Mouse (Mus musculus) forebrain, embryonic 10.5 days (tissue): ENCODE data around the gene Ppara. TPM values are rescaled to one million over a fixed set of nuclear protein-coding genes. Genes with fewer than 3 reads are reported as not detected.
"Not testable (repeated sequence)": the region's sequence is repeated elsewhere in the genome, so short reads cannot be mapped to it uniquely, and the experiment has no call there.

ENCODE experiments used
- DNase-seq: peaks from one replicate; pipeline ENCODE4 v3.0.0-alpha.2; 2017; ENCODE audit warnings: low spot score; ENCODE audit errors: extremely low spot score
- H3K27ac ChIP-seq: fragments of 300-500 bp; sonication (generic); 2 replicates; pipeline ENCODE4 v1.5.1; 2016; ENCODE audit warnings: mild to moderate bottlenecking
- H3K27me3 ChIP-seq: fragments of 300-500 bp; sonication (generic); 2 replicates; pipeline ENCODE4 v1.6.1; 2016; ENCODE audit warnings: mild to moderate bottlenecking; ENCODE audit not compliant: poor library complexity, severe bottlenecking
- H3K36me3 ChIP-seq: fragments of 300-500 bp; sonication (generic); replicated peaks from 2 replicates; pipeline ENCODE4 v1.6.1; 2016; ENCODE audit warnings: mild to moderate bottlenecking, moderate library complexity
- H3K4me1 ChIP-seq: fragments of 300-500 bp; sonication (generic); 2 replicates; pipeline ENCODE4 v1.6.1; 2016
- H3K4me3 ChIP-seq: fragments of 300-500 bp; sonication (generic); 2 replicates; pipeline ENCODE4 v1.5.1; 2016; ENCODE audit warnings: mild to moderate bottlenecking, moderate library complexity
- H3K9me3 ChIP-seq: fragments of 300-500 bp; sonication (generic); 2 replicates; pipeline ENCODE4 v1.6.1; 2016; ENCODE audit warnings: mild to moderate bottlenecking, moderate library complexity
- WGBS: fragments of 180-500 bp; shearing (Covaris S2); methylation state at CpG from one replicate; pipeline ENCODE4 v1.1.7; 2016; 5-methylcytosine and 5-hydroxymethylcytosine counted together
- polyA plus RNA-seq: library from polyadenylated mRNA; unstranded; fragments of >200 nt; fragmentation: Nextera tagmentation; extraction: Ambion mirVana; gene quantifications from 2 replicates; pipeline ENCODE4 v1.2.1, GENCODE M21; 2016

Gene Ppara
- polyA plus RNA-seq, 1 experiment from 2014 or later = 0.11 TPM

DNA sequence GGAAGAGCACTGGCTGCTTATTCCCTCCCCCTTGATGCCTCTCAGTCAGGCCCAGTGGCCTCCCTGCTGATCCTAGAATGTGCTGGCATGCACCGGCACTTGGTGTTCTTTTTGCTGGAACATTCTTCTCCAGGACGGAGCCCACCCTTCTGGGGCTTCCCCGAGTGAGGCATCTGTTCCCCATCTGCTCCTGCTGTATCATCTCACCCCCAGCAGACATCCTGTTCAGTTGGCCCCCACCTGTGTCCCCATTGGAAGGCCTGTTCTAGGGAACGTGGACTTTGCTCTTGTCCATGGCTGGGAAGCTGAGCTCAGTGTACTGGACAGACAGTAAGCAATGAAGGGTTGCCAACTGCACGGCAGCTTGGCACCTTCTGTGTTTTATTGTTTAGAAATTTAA is 42.0 kb downstream of the Ppara start:
- WGBS = 79% methylated on average over 5 of the region's 5 CpGs
- no peaks in the 10 kb centered on the region for H3K9me3 ChIP-seq

DNA sequence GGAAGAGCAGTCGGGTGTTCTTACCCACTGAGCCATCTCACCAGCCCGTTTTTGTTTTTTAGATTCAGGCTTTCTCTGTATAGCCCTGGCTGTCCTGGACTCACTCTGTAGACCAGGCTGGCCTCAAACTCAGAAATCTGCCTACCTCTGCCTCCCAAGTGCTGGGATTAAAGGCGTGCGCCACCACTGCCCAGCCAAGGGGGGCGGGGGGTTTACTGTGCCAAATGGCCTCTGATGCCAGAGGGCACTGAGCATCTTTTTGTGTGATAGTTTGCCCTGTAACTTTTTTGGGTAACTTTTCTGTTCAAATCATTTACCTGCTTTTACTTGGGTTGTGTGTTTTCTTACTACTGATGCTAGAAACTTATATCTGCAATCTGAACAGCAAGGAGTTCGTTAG is 44.1 kb downstream of the Ppara start:
- H3K4me1 ChIP-seq, H3K4me3 ChIP-seq, H3K36me3 ChIP-seq, DNase-seq, H3K27me3 ChIP-seq, H3K27ac ChIP-seq, H3K9me3 ChIP-seq: not testable (repeated sequence)
- WGBS = 91% methylated on average over 6 of the region's 6 CpGs

More for the DNA sequence above, 42.0 kb downstream of the Ppara start:
- DNase-seq = no peak
- Histone ChIP-seq H3K27ac (no peak overlapping the region), H3K27me3 (no peaks in the 10 kb centered on the region), H3K4me3 (no peak overlapping the region), H3K4me1 (no peaks in the 10 kb centered on the region), H3K36me3 (no peaks in the 10 kb centered on the region)

DNA sequence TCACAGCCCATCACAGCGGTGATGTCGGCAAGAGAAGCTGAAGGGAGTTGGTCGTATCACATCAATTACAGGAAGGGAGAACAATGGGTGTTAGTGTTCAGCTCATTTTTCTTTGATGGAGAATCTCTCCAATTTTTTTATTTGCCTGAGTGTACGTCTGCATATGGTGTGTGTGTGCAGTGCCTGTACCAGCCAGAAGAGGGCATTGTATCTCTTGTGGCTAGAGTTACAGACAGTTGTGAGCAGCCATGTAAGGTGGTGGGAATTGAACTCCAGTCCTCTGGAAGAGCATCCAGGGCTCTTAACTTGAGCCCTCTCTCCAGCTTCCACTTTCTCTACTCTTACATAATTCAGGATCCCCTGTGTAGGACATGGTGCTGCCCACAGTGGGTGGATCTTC is 48.4 kb downstream of the Ppara start:
- Histone ChIP-seq H3K4me1 (no peaks in the 10 kb centered on the region), H3K27ac (no peak overlapping the region), H3K9me3 (no peaks in the 10 kb centered on the region), H3K4me3 (no peak overlapping the region), H3K27me3 (no peaks in the 10 kb centered on the region), H3K36me3 (no peaks in the 10 kb centered on the region)
- no peak for DNase-seq
- WGBS = 89% methylated on average over 4 of the region's 4 CpGs

DNA sequence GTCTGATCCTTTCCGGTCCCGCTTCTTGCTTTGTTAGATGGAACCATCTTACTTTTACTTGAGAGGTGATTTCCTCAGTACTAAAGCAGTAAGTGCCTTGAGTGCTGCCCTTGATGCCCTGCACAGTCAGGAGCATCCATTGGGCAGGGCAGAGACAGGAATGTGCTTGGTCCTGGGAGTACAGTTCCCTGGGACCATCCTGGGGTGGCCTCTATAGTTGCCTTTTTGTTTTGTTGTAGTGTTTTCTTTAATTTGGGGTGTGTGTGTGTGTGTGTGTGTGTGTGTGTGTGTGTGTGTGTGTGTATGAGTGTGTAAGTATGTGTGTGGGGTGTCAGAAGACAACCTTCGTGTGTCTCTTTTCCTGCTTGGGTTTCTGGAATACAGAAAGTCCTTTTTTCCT is 49.6 kb downstream of the Ppara start:
- WGBS = 96% methylated on average over 3 of the region's 3 CpGs
- H3K4me1 ChIP-seq = no peaks in the 10 kb centered on the region
- no peak overlapping the region for H3K4me3 ChIP-seq
- H3K27me3 ChIP-seq = no peaks in the 10 kb centered on the region
- H3K27ac ChIP-seq = no peak overlapping the region
- no peaks in the 10 kb centered on the region for H3K9me3 ChIP-seq
- DNase-seq = no peak
- no peaks in the 10 kb centered on the region for H3K36me3 ChIP-seq

DNA sequence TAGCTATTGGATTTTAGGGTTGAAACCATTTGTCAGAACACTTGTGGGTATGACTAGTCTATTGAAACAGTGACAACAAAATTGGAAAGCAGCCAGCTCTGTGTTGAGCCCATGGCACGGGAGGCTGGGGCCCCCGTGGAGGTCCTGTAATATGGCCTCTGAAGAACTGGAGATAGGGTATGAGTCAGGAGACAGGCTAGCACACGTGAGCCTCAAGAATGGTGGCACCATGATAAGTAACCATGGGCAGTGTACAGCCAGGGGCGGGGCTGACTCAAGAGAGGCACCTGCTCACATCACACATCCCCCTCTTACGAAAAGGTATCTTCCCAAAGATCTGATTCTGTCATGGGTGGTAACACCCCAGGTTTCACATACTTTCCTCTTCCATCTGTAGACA is 51.9 kb downstream of the Ppara start:
- H3K9me3 ChIP-seq = no peaks in the 10 kb centered on the region
- H3K27me3 ChIP-seq = no peaks in the 10 kb centered on the region
- H3K27ac ChIP-seq = no peak overlapping the region
- no peak for DNase-seq
- H3K4me1 ChIP-seq = no peaks in the 10 kb centered on the region
- no peak overlapping the region for H3K4me3 ChIP-seq
- 83% methylated on average over 5 of the region's 5 CpGs for WGBS
- H3K36me3 ChIP-seq = no peaks in the 10 kb centered on the region

DNA sequence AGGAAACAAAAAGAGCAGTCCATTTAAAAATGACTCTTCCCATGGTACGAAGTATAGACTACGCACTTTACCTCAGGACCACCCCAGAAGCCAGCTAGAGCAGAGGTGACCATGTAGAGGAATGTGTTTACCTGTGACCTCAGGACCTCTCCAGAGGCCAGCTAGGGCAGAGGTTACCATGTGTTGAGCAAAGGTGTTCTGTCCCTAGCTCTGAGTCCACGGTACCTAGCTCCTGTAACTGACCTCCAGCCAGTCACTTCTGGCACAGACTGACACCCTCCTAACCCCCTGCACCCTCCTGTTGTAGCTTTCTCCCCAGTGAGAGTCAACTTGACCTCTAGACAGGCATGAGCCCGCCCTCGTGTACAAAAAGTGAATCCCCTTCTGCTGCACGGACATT is 52.7 kb downstream of the Ppara start:
- Histone ChIP-seq H3K9me3 (no peaks in the 10 kb centered on the region), H3K36me3 (no peaks in the 10 kb centered on the region), H3K4me3 (no peak overlapping the region), H3K4me1 (no peaks in the 10 kb centered on the region), H3K27ac (no peak overlapping the region), H3K27me3 (no peaks in the 10 kb centered on the region)
- WGBS = 88% methylated on average over 6 of the region's 6 CpGs
- no peak for DNase-seq

DNA sequence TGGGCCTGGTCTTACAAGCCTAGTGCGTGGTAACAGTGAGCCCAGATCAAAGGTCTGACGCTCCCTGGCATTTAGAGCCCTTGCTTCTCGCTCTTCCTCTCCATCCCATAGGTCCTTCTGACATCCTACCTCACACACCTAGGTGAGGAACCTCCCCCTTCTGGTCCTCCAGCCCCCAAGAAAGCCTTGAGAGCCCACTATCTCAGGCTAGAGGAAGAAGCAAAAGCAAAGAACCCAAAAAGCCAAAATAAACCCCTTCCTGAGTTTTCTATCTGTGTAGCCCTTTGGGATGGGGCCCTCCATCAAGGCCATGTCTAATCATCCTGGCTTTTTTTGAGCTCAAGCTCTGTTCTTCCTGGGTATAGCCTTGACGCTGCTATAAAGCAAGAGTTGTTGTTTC is 53.3 kb downstream of the Ppara start:
- no peak for DNase-seq
- H3K4me3 ChIP-seq = no peak overlapping the region
- no peak overlapping the region for H3K27ac ChIP-seq
- no peaks in the 10 kb centered on the region for H3K4me1 ChIP-seq
- 87% methylated on average over 4 of the region's 4 CpGs for WGBS
- no peaks in the 10 kb centered on the region for H3K27me3 ChIP-seq
- H3K9me3 ChIP-seq = no peaks in the 10 kb centered on the region
- H3K36me3 ChIP-seq = no peaks in the 10 kb centered on the region

DNA sequence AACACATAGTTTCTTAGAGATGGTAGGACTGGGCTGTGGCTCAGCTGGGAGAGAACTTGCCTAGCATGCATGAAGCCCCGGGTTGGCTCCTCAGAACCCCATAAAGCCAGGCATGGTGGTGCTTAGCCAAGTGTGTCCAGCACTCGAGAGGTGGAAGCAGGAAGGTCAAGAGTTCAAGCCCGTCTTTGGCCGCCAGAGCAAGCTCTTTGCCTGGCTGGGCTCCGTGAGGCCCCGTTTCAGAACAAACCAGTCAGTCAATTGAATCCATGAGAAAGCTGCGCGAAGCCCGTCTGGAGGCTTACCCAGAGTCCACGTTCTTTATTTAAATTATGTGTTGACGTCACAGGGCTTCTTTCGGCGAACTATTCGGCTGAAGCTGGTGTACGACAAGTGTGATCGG is 53.9 kb downstream of the Ppara start:
- WGBS = 83% methylated on average over 16 of the region's 16 CpGs
- no peak for DNase-seq

DNA sequence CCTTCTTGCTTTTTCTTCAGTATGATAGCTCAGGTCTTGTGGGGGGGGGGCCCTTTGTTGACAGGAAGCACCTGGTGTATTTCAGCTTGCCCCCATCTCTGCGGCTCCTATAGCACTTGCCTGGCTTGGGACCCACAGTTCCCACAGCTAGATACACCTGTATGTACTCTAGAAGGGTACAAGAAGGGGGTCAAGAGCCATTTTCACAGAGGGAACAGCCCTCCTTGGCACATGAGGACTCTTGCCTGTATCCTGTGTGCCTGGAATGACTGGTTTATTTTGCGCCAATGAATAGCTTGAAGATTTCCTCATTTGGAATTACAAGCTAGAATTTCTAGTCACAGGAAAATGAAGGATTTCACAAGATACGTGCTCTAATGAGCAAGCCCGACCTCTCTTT is 56.7 kb downstream of the Ppara start:
- H3K4me1 ChIP-seq = no peaks in the 10 kb centered on the region
- H3K27me3 ChIP-seq = no peaks in the 10 kb centered on the region
- no peak for DNase-seq
- no peak overlapping the region for H3K4me3 ChIP-seq
- H3K9me3 ChIP-seq = no peaks in the 10 kb centered on the region
- WGBS = 85% methylated on average over 4 of the region's 4 CpGs
- H3K27ac ChIP-seq = no peak overlapping the region
- no peaks in the 10 kb centered on the region for H3K36me3 ChIP-seq

More for the DNA sequence above, 53.9 kb downstream of the Ppara start:
- Histone ChIP-seq H3K27me3 (no peaks in the 10 kb centered on the region), H3K27ac (no peak overlapping the region), H3K4me1 (no peaks in the 10 kb centered on the region), H3K9me3 (no peaks in the 10 kb centered on the region), H3K4me3 (no peak overlapping the region), H3K36me3 (no peaks in the 10 kb centered on the region)

DNA sequence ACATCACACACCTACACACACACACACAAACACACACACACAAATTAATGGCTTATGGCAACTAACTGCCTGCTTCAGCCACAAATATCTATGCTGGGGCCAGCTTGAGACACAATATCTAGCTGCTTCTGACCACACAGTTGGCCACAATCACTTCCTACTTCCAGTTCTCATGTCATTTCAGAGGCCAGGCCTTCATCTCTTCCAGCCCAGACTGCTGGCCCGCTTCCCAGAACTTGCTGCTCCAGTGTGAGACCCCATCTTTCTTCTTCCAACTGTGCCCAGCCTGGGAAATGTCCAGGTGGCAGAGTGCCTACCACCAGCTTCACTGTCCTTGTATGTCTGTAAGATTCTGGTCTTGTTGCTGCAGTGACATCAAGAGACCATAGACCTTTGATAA is 58.0 kb downstream of the Ppara start:
- Histone ChIP-seq H3K4me3 (no peak overlapping the region), H3K27ac (no peak overlapping the region), H3K9me3 (no peaks in the 10 kb centered on the region), H3K27me3 (no peaks in the 10 kb centered on the region), H3K4me1 (no peaks in the 10 kb centered on the region), H3K36me3 (no peaks in the 10 kb centered on the region)
- DNase-seq = no peak
- 85% methylated on average over 1 of the region's 1 CpGs for WGBS

DNA sequence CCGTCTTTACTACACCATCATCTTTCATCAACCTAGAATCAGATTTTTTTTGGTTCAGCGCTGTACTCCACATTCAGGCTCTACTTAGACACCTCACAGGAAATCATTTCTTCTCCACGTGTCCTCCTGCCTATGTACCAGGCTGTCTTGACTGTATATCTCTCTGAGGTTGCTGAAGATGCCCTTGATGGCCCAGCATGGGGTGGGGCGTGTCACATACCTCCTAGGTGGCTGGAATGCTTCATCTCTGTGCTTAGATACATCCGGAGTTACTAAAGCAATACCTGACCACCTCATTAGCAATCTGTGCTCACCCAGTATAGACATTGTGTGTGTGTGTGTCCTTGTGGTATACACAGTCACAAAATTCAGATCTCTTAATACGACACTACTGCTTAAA is 60.7 kb downstream of the Ppara start:
- WGBS = 80% methylated on average over 6 of the region's 6 CpGs
- H3K9me3 ChIP-seq = no peaks in the 10 kb centered on the region

DNA sequence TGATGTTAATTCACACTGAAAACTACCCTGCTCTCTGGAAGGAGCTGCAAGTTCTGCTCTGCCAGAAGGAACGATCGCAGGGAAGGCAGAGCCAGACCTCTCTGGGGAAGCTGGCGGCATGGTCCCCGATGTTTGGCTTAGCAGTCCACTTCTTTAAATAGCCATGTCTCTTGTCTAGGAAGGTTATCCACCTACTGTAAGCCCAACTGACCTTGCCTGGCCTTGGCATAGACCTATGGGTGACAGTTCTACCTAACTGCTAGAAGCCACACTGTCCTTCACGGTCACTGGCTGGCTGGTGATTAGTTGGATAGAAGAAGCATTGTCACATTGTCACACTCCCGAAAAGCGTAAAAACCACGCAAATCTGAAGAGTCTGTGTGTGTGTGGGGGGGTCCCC is 63.9 kb downstream of the Ppara start:
- WGBS = 96% methylated on average over 8 of the region's 8 CpGs
- Histone ChIP-seq H3K4me3 (no peak overlapping the region), H3K27me3 (no peaks in the 10 kb centered on the region)

More for the DNA sequence above, 60.7 kb downstream of the Ppara start:
- no peak for DNase-seq
- Histone ChIP-seq H3K4me1 (no peaks in the 10 kb centered on the region), H3K27ac (no peak overlapping the region), H3K4me3 (no peak overlapping the region), H3K36me3 (no peaks in the 10 kb centered on the region), H3K27me3 (no peaks in the 10 kb centered on the region)

DNA sequence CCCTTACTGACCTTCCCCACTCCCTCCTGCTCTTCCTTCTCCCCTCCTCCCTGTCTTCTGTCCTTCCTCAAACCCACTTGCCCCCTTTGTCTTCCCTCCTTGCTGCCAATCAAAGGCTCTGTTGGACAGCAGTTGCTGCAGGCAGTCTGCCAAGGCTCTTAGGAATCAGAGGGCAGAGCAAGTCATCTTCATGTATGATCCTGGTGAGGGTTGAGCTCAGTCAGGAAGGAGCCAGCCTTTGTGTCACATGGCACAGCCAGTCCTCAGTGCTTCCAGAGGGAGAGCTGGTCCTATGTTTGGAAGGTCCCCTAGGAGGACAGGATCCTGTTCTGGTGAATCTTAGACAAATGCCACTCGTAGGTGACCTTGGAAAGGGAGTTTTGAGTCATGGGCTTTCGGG is 68.1 kb downstream of the Ppara start:
- no peak overlapping the region for H3K4me3 ChIP-seq
- no peak overlapping the region for H3K27ac ChIP-seq
- 89% methylated on average over 2 of the region's 2 CpGs for WGBS
- H3K27me3 ChIP-seq = no peaks in the 10 kb centered on the region
- H3K36me3 ChIP-seq = no peaks in the 10 kb centered on the region
- no peaks in the 10 kb centered on the region for H3K9me3 ChIP-seq
- no peak for DNase-seq
- no peaks in the 10 kb centered on the region for H3K4me1 ChIP-seq

More for the DNA sequence above, 63.9 kb downstream of the Ppara start:
- no peak overlapping the region for H3K27ac ChIP-seq
- DNase-seq = no peak
- H3K9me3 ChIP-seq = no peaks in the 10 kb centered on the region
- H3K4me1 ChIP-seq = no peaks in the 10 kb centered on the region
- H3K36me3 ChIP-seq = no peaks in the 10 kb centered on the region

DNA sequence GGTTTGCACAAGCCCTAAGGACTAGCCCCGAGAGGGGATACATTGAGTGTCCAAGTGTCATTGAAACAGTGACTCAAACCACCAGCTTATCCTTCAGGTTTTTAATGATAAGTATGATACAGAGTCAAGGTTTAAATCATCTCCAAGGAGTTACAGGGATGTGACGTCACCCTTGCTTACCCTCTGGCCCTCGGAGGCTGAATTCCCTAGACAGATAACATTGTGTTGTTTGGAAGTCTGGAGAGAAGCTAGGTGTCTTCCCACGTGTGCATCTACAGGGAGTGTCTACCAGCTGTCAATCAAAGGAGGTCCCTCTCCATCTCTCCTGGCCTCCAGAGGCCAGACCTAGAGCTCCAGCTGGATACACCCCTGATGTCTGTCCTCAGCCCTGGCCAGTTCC is 72.1 kb downstream of the Ppara start:
- Histone ChIP-seq H3K4me1 (peaks cover 22% of the 10 kb centered on the region), H3K36me3 (no peaks in the 10 kb centered on the region), H3K27me3 (no peaks in the 10 kb centered on the region), H3K4me3 (no peak overlapping the region), H3K9me3 (no peaks in the 10 kb centered on the region), H3K27ac (no peak overlapping the region)
- 89% methylated on average over 4 of the region's 4 CpGs for WGBS
- no peak for DNase-seq
